Mouse (Mus musculus) intestine, embryonic 15.5 days (tissue): ENCODE measurements around the gene Idua. TPM values are rescaled to one million over a fixed set of nuclear protein-coding genes. Genes with fewer than 3 reads are reported as not detected.

Experiments used
- ATAC-seq: fragments of 200-750 bp; cut with Nextera tagmentation; 2 replicates; pipeline ENCODE4 v1.8.0; 2017; ENCODE audit warnings: moderate TSS enrichment, moderate library complexity
- H3K27ac ChIP-seq: fragments of 300-500 bp; sonication (generic); 2 replicates; pipeline ENCODE4 v1.5.1; 2015; ENCODE audit warnings: mild to moderate bottlenecking, inconsistent platforms
- H3K27me3 ChIP-seq: fragments of 300-500 bp; sonication (generic); replicated peaks from 2 replicates; pipeline ENCODE4 v1.6.1; 2015; ENCODE audit warnings: inconsistent platforms
- H3K36me3 ChIP-seq: fragments of 300-500 bp; sonication (generic); 2 replicates; pipeline ENCODE4 v1.6.1; 2015; ENCODE audit warnings: inconsistent platforms
- H3K4me1 ChIP-seq: fragments of 300-500 bp; sonication (generic); replicated peaks from 2 replicates; pipeline ENCODE4 v1.6.1; 2015; ENCODE audit warnings: inconsistent platforms
- H3K4me2 ChIP-seq: fragments of 300-500 bp; sonication (generic); replicated peaks from 2 replicates; pipeline ENCODE4 v1.6.1; 2015; ENCODE audit warnings: mild to moderate bottlenecking, inconsistent platforms
- H3K4me3 ChIP-seq: fragments of 300-500 bp; sonication (generic); replicated peaks from 2 replicates; pipeline ENCODE4 v1.5.1; 2015; ENCODE audit warnings: inconsistent platforms
- H3K9ac ChIP-seq: fragments of 300-500 bp; sonication (generic); 2 replicates; pipeline ENCODE4 v1.6.1; 2015; ENCODE audit warnings: inconsistent platforms
- H3K9me3 ChIP-seq: fragments of 300-500 bp; sonication (generic); 2 replicates; pipeline ENCODE4 v1.6.1; 2016; ENCODE audit warnings: inconsistent platforms
- WGBS: fragments of 180-500 bp; shearing (Covaris S2); methylation state at CpG from one replicate; pipeline ENCODE4 v1.1.7; 2015; 5-methylcytosine and 5-hydroxymethylcytosine counted together
- polyA plus RNA-seq: library from polyadenylated mRNA; unstranded; fragments of >200 nt; fragmentation: Nextera tagmentation; extraction: Ambion mirVana; gene quantifications from 2 replicates; pipeline ENCODE4 v1.2.1, GENCODE M21; 2015

Gene Idua
- polyA plus RNA-seq, 1 experiment from 2014 or later = 12.0 TPM

- Histone ChIP-seq H3K4me2 (no peak overlapping the region), H3K9me3 (no peaks in the 10 kb centered on the region), H3K4me3 (no peak overlapping the region), H3K27me3 (no peaks in the 10 kb centered on the region), H3K27ac (no peak overlapping the region), H3K9ac (no peak overlapping the region), H3K4me1 (no peaks in the 10 kb centered on the region), H3K36me3 (peaks cover 29% of the 10 kb centered on the region)
- WGBS = 95% methylated on average over 3 of the region's 3 CpGs
- no peak for ATAC-seq
Observed at GRCm38 (mm10) chr5:108646343-108646660, 13.8 kb upstream of the Idua start.

GRCm38 (mm10) chr5:108647311-108647710, 12.8 kb upstream of the Idua start:
- ATAC-seq = no peak
- 90% methylated on average over 2 of the region's 2 CpGs for WGBS
- peaks cover 26% of the 10 kb centered on the region for H3K36me3 ChIP-seq
- no peak overlapping the region for H3K27ac ChIP-seq
- no peaks in the 10 kb centered on the region for H3K4me1 ChIP-seq
- H3K4me2 ChIP-seq = no peak overlapping the region
- H3K4me3 ChIP-seq = no peak overlapping the region
- no peaks in the 10 kb centered on the region for H3K9me3 ChIP-seq
- no peaks in the 10 kb centered on the region for H3K27me3 ChIP-seq
- no peak overlapping the region for H3K9ac ChIP-seq

GRCm38 (mm10) chr5:108647820-108648465, 12.2 kb upstream of the Idua start:
- no peak overlapping the region for H3K9ac ChIP-seq
- 84% methylated on average over 2 of the region's 2 CpGs for WGBS
- no peak overlapping the region for H3K4me2 ChIP-seq
- peaks cover 26% of the 10 kb centered on the region for H3K36me3 ChIP-seq
- H3K9me3 ChIP-seq = no peaks in the 10 kb centered on the region
- H3K4me1 ChIP-seq = no peaks in the 10 kb centered on the region
- no peaks in the 10 kb centered on the region for H3K27me3 ChIP-seq
- no peak for ATAC-seq
- H3K4me3 ChIP-seq = no peak overlapping the region
- no peak overlapping the region for H3K27ac ChIP-seq

GRCm38 (mm10) chr5:108648937-108649576, 11.1 kb upstream of the Idua start:
- no peaks in the 10 kb centered on the region for H3K4me1 ChIP-seq
- 89% methylated on average over 11 of the region's 11 CpGs for WGBS
- H3K9me3 ChIP-seq = no peaks in the 10 kb centered on the region

DNA sequence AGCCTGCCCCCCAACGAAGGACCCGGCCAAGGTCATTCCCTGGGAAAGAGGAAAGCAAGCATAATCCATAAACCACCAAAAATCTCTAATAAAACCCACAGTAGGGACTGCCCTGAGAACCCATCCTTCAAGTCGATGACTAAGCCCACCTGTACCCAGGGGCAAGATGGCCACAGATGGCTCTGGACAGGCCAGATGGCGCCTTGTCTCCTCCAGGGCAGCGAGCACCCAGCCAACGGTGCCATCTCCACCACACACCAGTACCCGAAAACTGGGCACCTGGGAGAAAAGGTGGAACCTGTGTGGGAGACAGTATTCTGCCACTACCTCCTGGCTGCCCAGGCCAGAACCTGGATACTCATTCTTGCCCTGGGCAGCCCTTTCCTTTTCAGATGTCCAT, 9.8 kb upstream of the Idua start:
- H3K36me3 ChIP-seq = peaks cover 41% of the 10 kb centered on the region

More at GRCm38 (mm10) chr5:108648937-108649576, 11.1 kb upstream of the Idua start:
- H3K36me3 ChIP-seq = peaks cover 34% of the 10 kb centered on the region
- no peaks in the 10 kb centered on the region for H3K27me3 ChIP-seq
- ATAC-seq = no peak
- no peak overlapping the region for H3K4me2 ChIP-seq
- H3K27ac ChIP-seq = no peak overlapping the region
- H3K9ac ChIP-seq = no peak overlapping the region
- no peak overlapping the region for H3K4me3 ChIP-seq

DNA sequence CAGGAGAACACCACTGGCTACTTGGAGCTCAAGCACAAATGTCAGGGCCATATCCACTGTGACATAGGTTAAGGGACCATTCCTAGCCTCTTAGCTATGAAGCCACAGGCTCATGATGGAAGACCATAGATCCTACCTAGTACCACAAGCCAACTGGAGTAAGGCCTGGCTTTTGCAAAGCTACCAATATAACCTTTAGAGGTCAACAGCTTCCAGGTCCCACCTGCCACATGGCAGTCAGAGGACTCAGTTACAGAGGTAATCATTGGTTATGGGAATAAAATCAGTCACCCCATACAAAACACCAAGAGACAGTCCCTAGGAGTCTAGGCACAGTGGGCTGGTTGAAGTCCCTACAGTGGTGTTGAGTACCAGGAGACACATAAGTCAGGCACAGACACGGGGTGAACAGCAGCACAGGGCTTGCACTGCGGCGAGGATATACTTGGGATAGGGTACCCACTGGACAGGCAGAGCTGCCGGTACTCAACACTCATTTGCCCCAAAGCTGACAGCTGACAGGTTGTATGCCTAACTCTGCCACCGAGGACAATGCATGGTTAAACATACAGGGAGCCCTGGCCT, 8.9 kb upstream of the Idua start:
- H3K36me3 ChIP-seq = peaks cover 40% of the 10 kb centered on the region
- no peak overlapping the region for H3K4me3 ChIP-seq
- WGBS = 76% methylated on average over 5 of the region's 5 CpGs
- H3K4me2 ChIP-seq = no peak overlapping the region
- ATAC-seq = no peak
- H3K4me1 ChIP-seq = no peaks in the 10 kb centered on the region
- no peaks in the 10 kb centered on the region for H3K9me3 ChIP-seq
- H3K27me3 ChIP-seq = no peaks in the 10 kb centered on the region
- H3K27ac ChIP-seq = no peak overlapping the region
- H3K9ac ChIP-seq = no peak overlapping the region

More for the DNA sequence above, 9.8 kb upstream of the Idua start:
- H3K4me2 ChIP-seq = no peak overlapping the region
- no peak overlapping the region for H3K9ac ChIP-seq
- WGBS = 87% methylated on average over 7 of the region's 7 CpGs
- H3K4me1 ChIP-seq = no peaks in the 10 kb centered on the region
- no peak overlapping the region for H3K4me3 ChIP-seq
- ATAC-seq = no peak
- H3K9me3 ChIP-seq = no peaks in the 10 kb centered on the region
- H3K27me3 ChIP-seq = no peaks in the 10 kb centered on the region
- no peak overlapping the region for H3K27ac ChIP-seq

DNA sequence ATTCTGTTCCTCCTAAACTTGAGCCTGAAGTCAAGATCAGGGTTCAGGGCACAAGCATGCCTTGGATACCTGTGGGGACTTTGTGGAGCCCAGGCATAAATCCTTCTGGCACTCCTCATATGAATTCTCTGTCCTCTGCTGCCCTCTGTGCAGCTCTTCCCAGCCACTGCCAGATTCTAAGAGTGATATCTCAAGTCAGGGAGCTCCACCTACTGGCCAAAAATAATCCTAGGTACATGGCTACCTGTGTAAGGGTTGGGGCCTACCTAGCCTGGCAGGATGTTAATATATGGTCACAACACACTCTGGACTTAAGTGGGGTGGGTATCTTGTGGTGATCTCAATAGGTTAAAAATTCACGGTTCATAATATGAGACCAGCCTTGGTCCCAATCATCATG, 8.3 kb upstream of the Idua start:
- 62% methylated on average over 1 of the region's 1 CpGs for WGBS
- Histone ChIP-seq H3K4me1 (no peaks in the 10 kb centered on the region), H3K27me3 (no peaks in the 10 kb centered on the region), H3K4me2 (no peak overlapping the region), H3K27ac (no peak overlapping the region), H3K4me3 (no peak overlapping the region), H3K36me3 (peaks cover 39% of the 10 kb centered on the region), H3K9ac (no peak overlapping the region), H3K9me3 (no peaks in the 10 kb centered on the region)
- ATAC-seq = peak; percentile 62

- 88% methylated on average over 6 of the region's 6 CpGs for WGBS
- no peak for ATAC-seq
- Histone ChIP-seq H3K9ac (no peak overlapping the region), H3K4me1 (no peaks in the 10 kb centered on the region), H3K36me3 (peaks cover 31% of the 10 kb centered on the region), H3K4me3 (no peak overlapping the region), H3K9me3 (no peaks in the 10 kb centered on the region), H3K27me3 (no peaks in the 10 kb centered on the region), H3K27ac (no peak overlapping the region), H3K4me2 (no peak overlapping the region)
Observed at GRCm38 (mm10) chr5:108653341-108653740, 6.8 kb upstream of the Idua start.

DNA sequence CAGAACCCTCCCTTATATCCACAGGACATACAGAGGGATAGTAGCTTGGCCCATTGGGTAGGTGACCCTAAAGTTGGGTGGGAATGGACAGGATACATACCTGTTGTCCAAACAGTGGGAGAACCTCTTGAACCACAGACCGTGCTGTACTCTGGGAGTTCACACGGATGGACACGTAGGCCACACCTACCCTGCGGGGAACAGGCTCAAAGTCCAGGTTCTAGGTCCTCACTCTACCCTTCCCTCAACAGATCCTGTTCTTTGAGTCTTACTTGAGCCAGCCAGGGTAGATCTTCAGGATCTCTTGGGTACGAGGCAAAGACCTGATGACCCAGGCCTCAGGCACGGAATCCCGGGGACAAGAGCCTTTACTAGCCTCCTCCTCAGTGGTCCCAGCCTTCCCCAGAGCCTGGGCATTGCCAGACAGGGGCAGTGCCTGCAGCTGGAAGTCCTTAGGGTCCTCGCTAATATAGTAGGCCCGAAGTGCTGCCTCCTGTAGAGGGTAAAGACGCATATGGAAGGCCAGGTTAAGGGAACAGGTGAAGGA, 5.6 kb upstream of the Idua start:
- Histone ChIP-seq H3K4me1 (peaks cover 3% of the 10 kb centered on the region; the same call in 1 of the 2 replicates), H3K4me2 (no peak overlapping the region), H3K4me3 (no peak overlapping the region), H3K27me3 (no peaks in the 10 kb centered on the region), H3K27ac (no peak overlapping the region), H3K36me3 (peaks cover 23% of the 10 kb centered on the region), H3K9ac (no peak overlapping the region), H3K9me3 (no peaks in the 10 kb centered on the region)
- 90% methylated on average over 10 of the region's 10 CpGs for WGBS
- ATAC-seq = no peak

- Histone ChIP-seq H3K4me2 (no peak overlapping the region), H3K4me1 (peaks cover 8% of the 10 kb centered on the region), H3K9ac (no peak overlapping the region), H3K4me3 (no peak overlapping the region), H3K27ac (no peak overlapping the region), H3K9me3 (no peaks in the 10 kb centered on the region), H3K36me3 (peaks cover 23% of the 10 kb centered on the region), H3K27me3 (no peaks in the 10 kb centered on the region)
- ATAC-seq = no peak
- WGBS = 96% methylated on average over 9 of the region's 9 CpGs
Observed at GRCm38 (mm10) chr5:108655381-108655780, 4.8 kb upstream of the Idua start.

GRCm38 (mm10) chr5:108655891-108656650, 4.1 kb upstream of the Idua start:
- Histone ChIP-seq H3K27ac (no peak overlapping the region), H3K27me3 (no peaks in the 10 kb centered on the region), H3K4me2 (no peak overlapping the region), H3K36me3 (peaks cover 23% of the 10 kb centered on the region), H3K4me1 (peaks cover 11% of the 10 kb centered on the region), H3K9ac (no peak overlapping the region), H3K4me3 (no peak overlapping the region), H3K9me3 (no peaks in the 10 kb centered on the region)
- no peak for ATAC-seq
- WGBS = 88% methylated on average over 15 of the region's 15 CpGs

- WGBS = 74% methylated on average over 5 of the region's 5 CpGs
- Histone ChIP-seq H3K4me2 (no peak overlapping the region), H3K27ac (no peak overlapping the region), H3K9ac (no peak overlapping the region), H3K4me1 (peaks cover 11% of the 10 kb centered on the region), H3K9me3 (no peaks in the 10 kb centered on the region), H3K27me3 (no peaks in the 10 kb centered on the region), H3K4me3 (no peak overlapping the region), H3K36me3 (peaks cover 23% of the 10 kb centered on the region)
- no peak for ATAC-seq
Observed at GRCm38 (mm10) chr5:108657406-108657805, 2.7 kb upstream of the Idua start.
